Mouse (Mus musculus): ENCODE measurements at regions not wholly inside any gene's neighbourhood (a gene's known extent, or its start where the extent isn't known, plus 50 kb on each side); places are given as distances from the start of the nearest gene placed in this dataset.

GRCm38 (mm10) chr8:88417307-88418095, 55.5 kb upstream of the Brd7 start:
- no peak for DNase-seq

GRCm38 (mm10) chr8:88423264-88423663, 61.3 kb upstream of the Brd7 start:
- no peak for DNase-seq

GRCm38 (mm10) chr8:88428560-88428959, 66.6 kb upstream of the Brd7 start:
- no peak for DNase-seq

GRCm38 (mm10) chr8:88431389-88431788, 69.4 kb upstream of the Brd7 start:
- no peak for DNase-seq

GRCm38 (mm10) chr8:88435686-88436085, 73.7 kb upstream of the Brd7 start:
- no peak for DNase-seq

- no peak for DNase-seq
These were observed 78.2 kb upstream of the Brd7 start for GRCm38 (mm10) chr8:88440219-88440618.

- DNase-seq: no peak
These were observed 77.8 kb upstream of the Nkd1 start for GRCm38 (mm10) chr8:88443397-88443796.

GRCm38 (mm10) chr8:88447406-88447805, 73.7 kb upstream of the Nkd1 start:
- peak; percentile 34 for DNase-seq

GRCm38 (mm10) chr8:88447844-88448535, 73.2 kb upstream of the Nkd1 start:
- no peak for DNase-seq

- no peak for DNase-seq
These were observed 72.2 kb upstream of the Nkd1 start for GRCm38 (mm10) chr8:88449001-88449400.

GRCm38 (mm10) chr8:88449534-88449933, 71.6 kb upstream of the Nkd1 start:
- DNase-seq: no peak

GRCm38 (mm10) chr8:88450864-88451657, 70.1 kb upstream of the Nkd1 start:
- DNase-seq: no peak

- peak; percentile 20 for DNase-seq
These were observed 69.3 kb upstream of the Nkd1 start for GRCm38 (mm10) chr8:88451658-88452500.

GRCm38 (mm10) chr8:88452501-88452847, 68.7 kb upstream of the Nkd1 start:
- no peak for DNase-seq

- peak; percentile 71 for DNase-seq
These were observed 67.0 kb upstream of the Nkd1 start for GRCm38 (mm10) chr8:88454048-88454696.

- DNase-seq: no peak
These were observed 66.2 kb upstream of the Nkd1 start for GRCm38 (mm10) chr8:88454906-88455305.

- DNase-seq: peak; percentile 66
These were observed 65.6 kb upstream of the Nkd1 start for GRCm38 (mm10) chr8:88455434-88456020.

GRCm38 (mm10) chr8:88459197-88459596, 62.0 kb upstream of the Nkd1 start:
- DNase-seq: no peak

- DNase-seq: no peak
These were observed 53.4 kb upstream of the Nkd1 start for GRCm38 (mm10) chr8:88467756-88468155.

- DNase-seq: peak; percentile 59
These were observed 50.2 kb upstream of the Nkd1 start for GRCm38 (mm10) chr8:88470931-88471455.

Data from kidney, postnatal 10 days (tissue).